Mouse (Mus musculus) midbrain, embryonic 15.5 days (tissue): ENCODE measurements around the gene Gm26620. TPM values are rescaled to one million over a fixed set of nuclear protein-coding genes. Genes with fewer than 3 reads are reported as not detected.

ENCODE experiments used
- ATAC-seq: fragments of 200-750 bp; cut with Nextera tagmentation; replicated peaks from 2 replicates; pipeline ENCODE4 v1.8.0; 2017; ENCODE audit warnings: moderate TSS enrichment
- H3K27ac ChIP-seq: fragments of 300-500 bp; sonication (generic); 2 replicates; pipeline ENCODE4 v1.5.1; 2015; ENCODE audit warnings: mild to moderate bottlenecking, inconsistent platforms
- H3K27me3 ChIP-seq: fragments of 300-500 bp; sonication (generic); replicated peaks from 2 replicates; pipeline ENCODE4 v1.6.1; 2015; ENCODE audit warnings: inconsistent platforms
- H3K36me3 ChIP-seq: fragments of 300-500 bp; sonication (generic); replicated peaks from 2 replicates; pipeline ENCODE4 v1.6.1; 2015; ENCODE audit warnings: inconsistent platforms
- H3K4me1 ChIP-seq: fragments of 300-500 bp; sonication (generic); 2 replicates; pipeline ENCODE4 v1.6.1; 2015; ENCODE audit warnings: inconsistent platforms
- H3K4me2 ChIP-seq: fragments of 300-500 bp; sonication (generic); 2 replicates; pipeline ENCODE4 v1.6.1; 2015; ENCODE audit warnings: inconsistent platforms, mild to moderate bottlenecking, moderate library complexity
- H3K4me3 ChIP-seq: fragments of 300-500 bp; sonication (generic); 2 replicates; pipeline ENCODE4 v1.5.1; 2015; ENCODE audit warnings: mild to moderate bottlenecking, inconsistent platforms
- H3K9ac ChIP-seq: fragments of 300-500 bp; sonication (generic); 2 replicates; pipeline ENCODE4 v1.6.1; 2015; ENCODE audit warnings: mild to moderate bottlenecking, inconsistent platforms
- H3K9me3 ChIP-seq: fragments of 300-500 bp; sonication (generic); 2 replicates; pipeline ENCODE4 v1.6.1; 2016; ENCODE audit warnings: inconsistent platforms
- WGBS: fragments of 180-500 bp; shearing (Covaris S2); methylation state at CpG from one replicate; pipeline ENCODE4 v1.1.7; 2015; ENCODE audit warnings: mixed read lengths; 5-methylcytosine and 5-hydroxymethylcytosine counted together
- polyA plus RNA-seq: library from polyadenylated mRNA; unstranded; fragments of >200 nt; fragmentation: Nextera tagmentation; extraction: Ambion mirVana; gene quantifications from 2 replicates; pipeline ENCODE4 v1.2.1, GENCODE M21; 2015

Gm26620 gene
- polyA plus RNA-seq, 1 experiment from 2014 or later = 0.76 TPM

DNA sequence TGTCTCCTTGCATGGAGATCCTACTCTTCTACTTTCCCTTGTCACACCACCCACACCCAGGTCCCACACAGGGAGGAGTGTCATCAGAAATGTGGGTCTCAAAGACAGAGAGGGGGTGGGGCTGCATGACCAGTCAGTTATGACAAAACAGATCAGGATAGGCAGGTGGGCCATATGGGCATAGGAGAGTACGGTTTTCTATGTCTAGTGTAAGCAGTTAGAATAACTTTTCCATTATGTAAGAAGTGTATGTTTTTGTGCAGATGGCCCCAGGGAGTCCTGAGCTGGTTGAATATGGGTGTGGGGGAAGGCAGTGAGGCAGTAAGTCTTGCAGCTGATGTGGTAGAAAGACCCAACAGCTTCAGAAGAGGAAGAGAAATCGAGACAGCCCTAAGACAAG lies 43.6 kb downstream of the Gm26620 start:
- Histone ChIP-seq H3K4me2 (no peak overlapping the region), H3K4me1 (no peaks in the 10 kb centered on the region), H3K9me3 (no peaks in the 10 kb centered on the region), H3K27ac (no peak overlapping the region), H3K9ac (no peak overlapping the region), H3K27me3 (no peaks in the 10 kb centered on the region), H3K36me3 (no peaks in the 10 kb centered on the region), H3K4me3 (no peak overlapping the region)
- no peak for ATAC-seq
- 81% methylated on average over 2 of the region's 2 CpGs for WGBS

DNA sequence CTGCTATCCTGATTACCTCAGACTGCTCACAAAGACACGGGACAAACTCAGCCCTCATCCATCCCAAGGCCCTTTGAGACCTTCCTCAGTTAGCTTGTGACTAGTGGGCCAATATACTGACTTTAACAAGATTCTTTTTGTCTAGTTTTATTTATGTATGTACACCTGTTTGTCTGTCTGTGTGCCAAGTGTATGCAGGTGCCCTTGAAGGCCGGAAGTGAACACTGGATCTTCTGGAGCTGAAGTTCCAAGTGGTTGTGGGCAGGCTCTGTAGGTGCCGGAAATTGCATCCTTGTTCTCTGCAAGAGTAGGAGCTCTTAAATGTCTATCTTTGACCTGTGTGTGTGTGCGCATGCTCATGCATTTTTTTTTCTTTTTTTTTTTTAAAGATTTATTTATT lies 44.4 kb downstream of the Gm26620 start:
- 80% methylated on average over 4 of the region's 4 CpGs for WGBS
- Histone ChIP-seq H3K4me1 (no peaks in the 10 kb centered on the region), H3K4me3 (no peak overlapping the region), H3K9ac (no peak overlapping the region), H3K27ac (no peak overlapping the region), H3K9me3 (no peaks in the 10 kb centered on the region), H3K4me2 (no peak overlapping the region), H3K27me3 (no peaks in the 10 kb centered on the region), H3K36me3 (no peaks in the 10 kb centered on the region)
- ATAC-seq = no peak

DNA sequence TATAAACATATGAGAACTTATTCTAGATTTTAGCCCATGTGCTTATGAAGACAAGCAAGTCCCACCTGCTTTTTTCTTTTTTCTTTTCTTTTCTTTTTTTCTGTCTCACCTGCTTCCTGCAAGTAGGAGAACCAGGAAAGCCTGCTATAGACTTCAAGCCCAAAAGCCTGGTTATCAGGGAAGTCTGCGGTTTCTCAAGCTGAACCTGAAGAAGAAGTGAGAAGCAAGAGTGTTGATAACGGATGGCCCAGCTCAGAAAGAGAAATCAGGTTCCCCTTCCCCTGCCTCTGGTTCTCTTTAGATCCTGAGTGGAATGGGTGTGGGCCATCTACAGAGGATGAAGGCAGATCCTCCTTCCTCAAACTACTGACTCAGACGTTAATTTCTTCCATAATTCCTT lies 47.2 kb downstream of the Gm26620 start:
- Histone ChIP-seq H3K4me3 (no peak overlapping the region), H3K9me3 (no peaks in the 10 kb centered on the region), H3K4me1 (no peaks in the 10 kb centered on the region), H3K27me3 (no peaks in the 10 kb centered on the region), H3K36me3 (no peaks in the 10 kb centered on the region), H3K4me2 (no peak overlapping the region), H3K9ac (no peak overlapping the region), H3K27ac (no peak overlapping the region)
- 92% methylated on average over 3 of the region's 3 CpGs for WGBS
- ATAC-seq = no peak

DNA sequence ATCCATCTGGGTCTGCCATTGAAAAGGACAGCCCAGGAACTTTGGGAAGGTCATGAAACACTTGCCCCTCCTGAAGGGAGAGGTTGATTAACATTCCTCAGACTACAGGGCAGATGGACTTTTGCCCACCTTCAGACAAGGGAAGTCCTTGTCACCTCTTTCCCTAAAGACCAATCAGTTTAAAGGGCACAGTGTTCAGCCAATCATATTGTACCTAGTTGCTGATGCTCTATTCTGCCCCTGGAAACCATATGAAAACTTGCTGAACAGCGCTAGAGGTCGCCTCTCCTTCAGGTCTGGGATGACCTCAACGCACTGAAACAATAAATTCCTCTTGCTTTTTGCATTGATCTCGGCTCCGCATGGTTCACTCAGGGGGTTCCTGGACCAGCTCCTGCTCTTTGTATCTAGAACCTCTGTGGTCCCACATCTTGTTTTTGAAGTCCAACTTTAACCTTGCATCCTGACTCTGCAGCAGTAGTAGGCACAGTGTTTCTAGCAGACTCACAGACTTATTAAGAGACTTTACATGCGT lies 48.6 kb downstream of the Gm26620 start:
- no peaks in the 10 kb centered on the region for H3K27me3 ChIP-seq

DNA sequence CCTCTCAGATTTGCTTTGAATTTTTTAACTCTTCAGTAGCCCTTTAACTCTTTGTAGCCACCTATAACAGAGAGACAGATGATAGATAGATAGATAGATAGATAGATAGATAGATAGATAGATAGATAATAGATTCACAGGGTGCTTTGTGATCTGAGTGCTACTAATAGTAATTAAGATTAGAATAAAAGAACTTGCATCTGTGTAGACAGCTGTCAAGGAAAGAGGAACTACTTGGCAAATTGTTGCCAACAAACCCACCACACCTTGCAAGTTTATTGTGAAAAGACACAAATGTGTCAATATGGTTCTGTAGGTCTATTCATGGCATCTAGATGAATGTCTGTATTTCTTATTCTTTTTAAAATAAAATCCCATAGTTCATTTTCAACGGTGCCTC lies 49.1 kb downstream of the Gm26620 start:
- H3K27me3 ChIP-seq = no peaks in the 10 kb centered on the region
- no peak overlapping the region for H3K4me2 ChIP-seq
- no peak overlapping the region for H3K4me3 ChIP-seq
- no peak overlapping the region for H3K9ac ChIP-seq
- H3K27ac ChIP-seq = no peak overlapping the region
- WGBS = 80% methylated on average over 1 of the region's 1 CpGs
- H3K36me3 ChIP-seq = no peaks in the 10 kb centered on the region
- no peaks in the 10 kb centered on the region for H3K4me1 ChIP-seq
- no peaks in the 10 kb centered on the region for H3K9me3 ChIP-seq
- no peak for ATAC-seq

More for the DNA sequence above, 48.6 kb downstream of the Gm26620 start:
- Histone ChIP-seq H3K9ac (no peak overlapping the region), H3K36me3 (no peaks in the 10 kb centered on the region), H3K9me3 (no peaks in the 10 kb centered on the region), H3K4me2 (no peak overlapping the region), H3K4me1 (no peaks in the 10 kb centered on the region), H3K27ac (no peak overlapping the region), H3K4me3 (no peak overlapping the region)
- 77% methylated on average over 6 of the region's 6 CpGs for WGBS
- no peak for ATAC-seq

DNA sequence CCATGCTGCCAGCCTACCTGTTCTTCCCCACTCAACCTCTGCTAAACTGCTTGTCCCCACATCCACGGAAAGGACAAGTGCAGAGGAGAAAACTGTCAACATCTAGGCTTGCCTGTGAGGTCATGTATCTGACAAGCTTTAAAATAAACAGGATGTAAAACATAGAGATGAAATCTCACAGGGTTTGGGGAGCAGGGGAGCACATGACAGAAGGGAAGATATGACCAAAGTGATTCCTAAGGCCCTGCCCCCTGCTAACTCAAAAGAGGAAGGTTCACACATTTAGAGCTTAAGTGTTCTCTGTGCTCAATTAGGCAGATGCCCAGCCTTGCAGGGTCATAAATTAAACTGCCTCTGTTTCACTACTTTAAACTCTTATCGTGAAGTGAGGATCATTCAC lies 49.5 kb downstream of the Gm26620 start:
- H3K27ac ChIP-seq = no peak overlapping the region
- H3K4me3 ChIP-seq = no peak overlapping the region
- 84% methylated on average over 2 of the region's 2 CpGs for WGBS
- no peaks in the 10 kb centered on the region for H3K9me3 ChIP-seq
- no peak overlapping the region for H3K9ac ChIP-seq
- H3K4me1 ChIP-seq = no peaks in the 10 kb centered on the region
- H3K4me2 ChIP-seq = no peak overlapping the region
- no peak for ATAC-seq
- H3K36me3 ChIP-seq = no peaks in the 10 kb centered on the region
- no peaks in the 10 kb centered on the region for H3K27me3 ChIP-seq

Other genes starting within 250 kb of the Gm26620 start
- 4.8 and 5.2 TPM in 2 replicates for gene Olfml2b, start 240.5 kb upstream of the Gm26620 start, polyA plus RNA-seq
- gene Atf6, start 17.3 kb upstream of the Gm26620 start, polyA plus RNA-seq = 7.7 and 8.3 TPM in 2 replicates
- 42.2 and 54.0 TPM in 2 replicates for gene Dusp12, start 475 bp downstream of the Gm26620 start, polyA plus RNA-seq
- gene Fcrlb, start 27.9 kb downstream of the Gm26620 start, polyA plus RNA-seq = 0.65 and 0.97 TPM in 2 replicates
- gene Fcrla, start 42.5 kb downstream of the Gm26620 start, polyA plus RNA-seq = not detected in 2 replicates
- 1.8 and 1.9 TPM in 2 replicates for gene Fcgr2b, start 91.5 kb downstream of the Gm26620 start, polyA plus RNA-seq
- gene Fcgr4, start 133.9 kb downstream of the Gm26620 start, polyA plus RNA-seq = 0.53 and 0.54 TPM in 2 replicates
- 10.7 and 11.7 TPM in 2 replicates for gene Fcgr3, start 179.9 kb downstream of the Gm26620 start, polyA plus RNA-seq
- gene Cfap126, start 228.9 kb downstream of the Gm26620 start, polyA plus RNA-seq = 6.5 and 9.0 TPM in 2 replicates